Mouse (Mus musculus) neutrophil, adult 65 days (primary cell): ENCODE results near the gene Piwil1. TPM values are rescaled to one million over a fixed set of nuclear protein-coding genes. Genes with fewer than 3 reads are reported as not detected.

Source experiments
- total RNA-seq: library from RNA; stranded (reverse); gene quantifications from 2 replicates; pipeline ENCODE4 v1.2.4, GENCODE M21; 2023

The Piwil1 gene
- not detected in 2 replicates for total RNA-seq

DNA sequence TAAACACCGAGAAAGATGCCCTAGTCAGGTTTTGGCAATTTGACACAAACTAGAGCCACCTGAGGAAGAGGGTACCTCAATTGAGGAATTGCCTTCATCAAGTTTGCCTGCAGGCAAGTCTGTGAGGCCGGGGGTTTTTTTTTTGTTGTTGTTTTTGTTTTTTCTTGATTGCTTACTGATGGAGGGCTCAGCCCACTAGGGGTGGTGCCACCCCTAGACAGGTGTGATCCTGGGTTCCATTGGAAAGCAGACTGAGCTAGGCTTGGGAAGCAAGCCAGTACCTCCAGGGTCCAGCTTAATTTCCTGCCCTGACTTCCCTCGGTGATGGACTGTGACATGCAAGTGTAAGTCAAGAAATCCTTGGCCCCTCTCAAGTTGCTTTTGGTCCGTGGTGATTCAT is at the start of gene Piwil1:
Gene Piwil1, plus strand, starts transcription at position 301 of the 400 bp plus-strand sequence.

Other genes with a start within 250 kb of the Piwil1 start
- 0.13 TPM in 1 of 2 replicates, not detected in the other for gene Fzd10, start 101.7 kb upstream of the Piwil1 start, total RNA-seq